10 mouse cellular contexts compared by ENCODE assay signal in genomic region chr8:71374616-71375206, GRCm38 (mm10). TPM values are rescaled to one million over a fixed set of nuclear protein-coding genes. Genes with fewer than 3 reads are reported as not detected.
DNase-seq lines count a peak whose midpoint lies in the region; ATAC-seq lines count a peak whose summit lies in the region.
"Had no signal": no experiment of that assay in that cellular context is flagged by ENCODE, and none has a peak within 500 bp of the region (broad histone marks: within the 10 kb centered on the region; RNA-seq: fewer than 3 reads in every experiment).

No protein-coding gene starts in this region.

- H3K4me1 ChIP-seq in midbrain, embryonic 16.5 days (ENCODE audit: control insufficient read depth, insufficient read depth, low read length): peaks cover 30% of the 10 kb centered on the region

- H3K27ac ChIP-seq in midbrain, embryonic 16.5 days (ENCODE audit: low read length): peak overlapping the region; percentile 69; the same call in 1 of the 2 replicates
- H3K27ac ChIP-seq: lung, embryonic 15.5 days had no signal

- no peak overlapping the region for H3K9ac ChIP-seq in midbrain, embryonic 16.5 days (ENCODE audit: low read depth, low read length)
- H3K9ac ChIP-seq: lung, embryonic 15.5 days had no signal

- no peak overlapping the region for H3K4me3 ChIP-seq in midbrain, embryonic 16.5 days (ENCODE audit: low read depth, low read length)
- H3K4me3 ChIP-seq: lung, embryonic 15.5 days had no signal

- ATAC-seq in midbrain, embryonic 16.5 days: no peak

- H3K27me3 ChIP-seq in midbrain, embryonic 16.5 days (ENCODE audit: control insufficient read depth, insufficient read depth, low read depth, low read length): no peaks in the 10 kb centered on the region
- H3K27me3 ChIP-seq: lung, embryonic 15.5 days had no signal

- H3K9me3 ChIP-seq in midbrain, embryonic 16.5 days (replicated peaks; ENCODE audit: control insufficient read depth, low read length, poor library complexity, severe bottlenecking): no peaks in the 10 kb centered on the region
- H3K9me3 ChIP-seq: lung, embryonic 15.5 days had no signal

- 76% methylated on average over 17 of the region's 17 CpGs for WGBS in midbrain, embryonic 16.5 days

- peak overlapping the region; percentile 75; the same call in 1 of the 2 replicates for H3K4me2 ChIP-seq in midbrain, embryonic 16.5 days (ENCODE audit: low read length)

- DNase-seq in cerebellum, adult 8-10 months: peak; percentile 34
- no peak for DNase-seq in cerebellum, adult 18-20 months
- DNase-seq in lung, postnatal 36 days: peak; percentile 43
- no peak for DNase-seq in lung, postnatal 14 days
- peak; percentile 65 for DNase-seq in kidney, adult 11 months
- DNase-seq in layer of hippocampus, adult 9-11 months: no peak
- DNase-seq in layer of hippocampus, postnatal 10 days (ENCODE audit: low spot score in 2 of 2): no peak
- DNase-seq: gastrocnemius, postnatal 36 days had no signal

- peaks cover 6% of the 10 kb centered on the region; the same call in 1 of the 2 replicates for H3K36me3 ChIP-seq in midbrain, embryonic 16.5 days (ENCODE audit: control insufficient read depth, insufficient read depth, low read length)

RNA-seq across cellular contexts. Expression of gene Ocel1, which starts 3.6 kb away (rescaled TPM):
- polyA plus RNA-seq in midbrain, embryonic 16.5 days (2015; fragmentation: Nextera tagmentation; extraction: Ambion mirVana): 5.1 and 5.3 TPM in 2 replicates
- 10 to 100 TPM; 17.2 to 17.6 TPM for total RNA-seq in layer of hippocampus, postnatal 10 days (2021)

RNA-seq across cellular contexts. Expression of gene Nr2f6, which starts 7.0 kb away (rescaled TPM):
- polyA plus RNA-seq in midbrain, embryonic 16.5 days (2015; fragmentation: Nextera tagmentation; extraction: Ambion mirVana): 19.8 and 20.1 TPM in 2 replicates
- 10 to 100 TPM; 32.2 to 32.5 TPM for total RNA-seq in layer of hippocampus, postnatal 10 days (2021)

RNA-seq across cellular contexts. Expression of gene Use1, which starts 8.1 kb away (rescaled TPM):
- polyA plus RNA-seq in midbrain, embryonic 16.5 days (2015; fragmentation: Nextera tagmentation; extraction: Ambion mirVana): 117 and 123 TPM in 2 replicates
- 100 to 1,000 TPM in 1 of 2 experiments, 10 to 100 TPM in 1; 97.9 to 108 TPM for total RNA-seq in layer of hippocampus, postnatal 10 days (2021)

RNA-seq across cellular contexts. Expression of gene Ushbp1, which starts 20.9 kb away (rescaled TPM):
- 7.4 and 8.1 TPM in 2 replicates for polyA plus RNA-seq in midbrain, embryonic 16.5 days (2015; fragmentation: Nextera tagmentation; extraction: Ambion mirVana)
- 1 to 10 TPM; 6.7 to 7.3 TPM for total RNA-seq in layer of hippocampus, postnatal 10 days (2021)

RNA-seq across cellular contexts. Expression of gene Babam1, which starts 21.9 kb away (rescaled TPM):
- 89.8 and 91.0 TPM in 2 replicates for polyA plus RNA-seq in midbrain, embryonic 16.5 days (2015; fragmentation: Nextera tagmentation; extraction: Ambion mirVana)
- total RNA-seq in layer of hippocampus, postnatal 10 days (2021): 10 to 100 TPM; 78.7 to 82.2 TPM

Comparison
In these comparisons a context has a peak if more than half of its experiments do, and no peak if none do; other contexts are left out.
1. DNase-seq: peak in cerebellum, adult 8-10 months (single experiment), lung, postnatal 36 days (single experiment) and kidney, adult 11 months (single experiment); none in cerebellum, adult 18-20 months (0 of 2), lung, postnatal 14 days (single experiment), layer of hippocampus, adult 9-11 months (single experiment) and layer of hippocampus, postnatal 10 days (0 of 2).